Mouse (Mus musculus): ENCODE measurements around the gene Ensa.
"Not testable (repeated sequence)": the region's sequence is repeated elsewhere in the genome, so short reads cannot be mapped to it uniquely, and the experiment has no call there.

The Ensa gene

DNA sequence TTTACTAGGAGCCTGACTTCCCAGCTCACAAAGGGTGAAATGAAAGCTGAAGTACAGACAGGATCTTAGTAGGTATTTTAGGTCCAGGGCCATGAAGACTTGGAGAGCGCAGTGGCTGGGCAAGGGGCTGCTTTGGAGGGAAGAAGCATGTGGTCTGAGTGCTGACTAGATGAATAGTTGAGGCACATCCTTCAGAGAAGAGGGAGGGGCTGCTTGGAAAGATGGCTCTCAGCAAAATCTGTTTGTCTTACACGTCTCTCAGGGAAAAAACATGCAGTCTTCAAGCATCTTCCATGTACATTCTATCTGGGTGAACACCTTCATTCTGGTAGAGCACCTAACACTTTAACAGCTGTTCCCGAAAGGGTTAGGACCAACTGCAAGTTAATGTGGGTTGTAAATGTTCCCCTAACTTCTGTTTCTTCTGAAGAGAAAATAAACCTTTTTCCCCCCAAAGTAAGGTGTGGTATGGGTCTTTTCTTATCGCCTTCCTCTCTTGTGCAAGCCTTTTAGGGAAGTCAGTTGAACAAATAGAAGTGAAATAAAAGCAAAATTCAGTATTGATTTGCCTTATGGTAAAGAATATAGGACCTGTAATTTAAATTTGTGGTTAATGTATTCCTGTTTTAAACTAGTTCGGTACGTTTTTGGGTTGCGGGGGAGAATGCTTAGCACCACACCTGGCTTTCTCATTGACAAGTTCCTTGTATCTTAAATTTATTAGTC lies 38.1 kb downstream of the Ensa start:
- no peak for DNase-seq (ENCODE audit: low read depth, low spot score)

- DNase-seq (ENCODE audit: low read depth, low spot score) = no peak
Observed at GRCm38 (mm10) chr3:95663486-95663885, 38.7 kb downstream of the Ensa start.

GRCm38 (mm10) chr3:95663969-95664608 lies 39.3 kb downstream of the Ensa start:
- DNase-seq (ENCODE audit: low read depth, low spot score) = peak; percentile 62

GRCm38 (mm10) chr3:95664940-95665352 lies 40.2 kb downstream of the Ensa start:
- DNase-seq (ENCODE audit: low read depth, low spot score) = peak; percentile 40

GRCm38 (mm10) chr3:95666124-95666844 lies 41.5 kb downstream of the Ensa start:
- peak; percentile 87 for DNase-seq (ENCODE audit: low read depth, low spot score)

- no peak for DNase-seq (ENCODE audit: low read depth, low spot score)
Observed at GRCm38 (mm10) chr3:95667521-95667920, 42.7 kb downstream of the Ensa start.

GRCm38 (mm10) chr3:95668026-95668425 lies 43.2 kb downstream of the Ensa start:
- peak; percentile 37 for DNase-seq (ENCODE audit: low read depth, low spot score)

DNA sequence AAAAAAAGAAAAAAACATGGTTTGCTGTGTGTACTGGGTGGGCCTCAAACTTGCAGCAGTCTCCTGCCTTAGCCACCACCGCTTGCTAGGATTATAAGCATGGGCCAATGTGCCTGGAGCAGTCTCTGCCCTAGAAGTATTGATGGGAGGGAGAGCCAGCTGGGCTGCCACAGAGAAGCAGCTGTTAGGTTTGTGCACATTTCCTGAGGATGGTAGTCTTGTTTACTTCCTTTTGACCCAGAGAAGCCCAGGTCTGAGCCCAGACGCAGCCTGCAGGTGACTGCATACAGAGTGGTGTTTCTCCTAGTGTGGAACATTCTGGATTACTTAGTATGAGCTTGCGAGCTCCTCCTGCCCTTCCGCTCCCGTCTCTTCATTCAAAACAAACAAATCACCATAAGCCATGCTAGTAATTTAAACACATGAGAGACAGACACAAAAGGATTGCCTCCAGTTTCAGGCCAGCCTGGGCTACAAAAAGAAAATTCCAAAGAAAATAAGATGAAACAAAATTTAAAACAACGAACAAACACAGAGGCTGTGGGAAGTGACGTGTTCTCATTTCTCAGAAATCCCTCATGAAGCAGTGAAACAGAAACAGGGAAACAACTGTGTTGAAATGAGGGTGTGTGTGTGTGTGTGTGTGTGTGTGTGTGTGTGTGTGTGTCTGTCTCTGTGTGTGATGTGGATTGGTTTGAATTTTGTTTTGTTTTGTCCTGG lies 44.0 kb downstream of the Ensa start:
- peak; percentile 85 for DNase-seq (ENCODE audit: low read depth, low spot score)

DNA sequence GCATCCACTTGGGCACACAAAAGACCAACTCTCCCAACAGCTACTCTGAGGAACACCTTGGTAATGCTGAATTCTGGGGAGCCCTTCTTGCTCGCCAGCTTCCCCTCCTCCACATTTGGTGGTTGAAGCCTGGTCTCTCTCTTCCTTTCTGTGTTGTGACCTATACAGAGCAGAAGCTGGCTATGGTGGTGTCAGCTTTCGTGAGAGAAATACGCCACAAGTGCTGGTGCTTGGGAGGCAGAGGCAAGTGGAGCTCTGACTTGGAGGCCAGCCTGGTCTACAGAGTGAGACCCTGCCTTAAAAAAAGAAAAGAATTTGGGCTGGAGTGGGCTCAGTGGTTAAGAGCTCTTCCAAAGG lies 44.5 kb downstream of the Ensa start:
- DNase-seq (ENCODE audit: low read depth, low spot score) = no peak

DNA sequence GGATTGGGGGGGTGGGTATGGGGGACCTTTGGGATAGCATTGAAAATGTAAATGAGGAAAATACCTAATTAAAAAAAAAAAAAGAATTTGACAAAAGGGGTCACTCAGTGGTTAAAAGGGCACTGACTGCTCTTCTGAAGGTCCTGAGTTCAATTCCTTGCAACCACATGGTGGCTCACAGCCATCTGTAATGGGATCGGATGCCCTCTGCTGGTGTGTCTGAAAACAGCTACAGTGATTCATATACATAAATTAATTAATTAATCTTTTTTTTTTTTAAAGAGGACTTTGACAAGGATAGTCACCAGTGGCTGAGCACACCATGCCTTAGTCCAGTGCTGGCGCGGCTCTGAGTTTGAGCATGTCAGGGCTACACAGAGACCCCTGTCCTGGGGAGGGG lies 45.6 kb downstream of the Ensa start:
- DNase-seq (ENCODE audit: low read depth, low spot score) = not testable (repeated sequence)

DNA sequence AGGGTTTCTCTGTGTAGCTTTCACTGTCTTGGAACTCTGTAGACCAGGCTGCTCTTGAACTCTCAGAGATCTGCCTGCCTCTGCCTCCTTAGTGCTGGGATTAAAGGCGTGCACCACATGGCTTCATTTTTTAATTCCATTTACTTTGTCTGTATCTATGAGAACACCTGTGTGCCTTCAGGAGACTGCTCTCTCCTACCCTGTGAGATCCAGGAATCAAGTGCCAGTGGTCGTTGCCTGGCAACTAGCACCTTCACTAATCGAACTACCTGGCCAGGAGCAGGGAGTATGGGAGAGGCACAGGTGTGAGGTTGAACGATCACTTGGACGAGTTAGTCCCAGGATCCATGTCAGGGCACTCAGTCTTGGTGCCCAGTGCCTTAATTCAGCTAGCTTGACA lies 46.4 kb downstream of the Ensa start:
- DNase-seq (ENCODE audit: low read depth, low spot score) = no peak

- peak; percentile 90 for DNase-seq (ENCODE audit: low read depth, low spot score)
Observed at GRCm38 (mm10) chr3:95672461-95672860, 47.7 kb downstream of the Ensa start.

- DNase-seq (ENCODE audit: low read depth, low spot score) = peak; percentile 87
Observed at GRCm38 (mm10) chr3:95672861-95673706, 48.3 kb downstream of the Ensa start.

DNA sequence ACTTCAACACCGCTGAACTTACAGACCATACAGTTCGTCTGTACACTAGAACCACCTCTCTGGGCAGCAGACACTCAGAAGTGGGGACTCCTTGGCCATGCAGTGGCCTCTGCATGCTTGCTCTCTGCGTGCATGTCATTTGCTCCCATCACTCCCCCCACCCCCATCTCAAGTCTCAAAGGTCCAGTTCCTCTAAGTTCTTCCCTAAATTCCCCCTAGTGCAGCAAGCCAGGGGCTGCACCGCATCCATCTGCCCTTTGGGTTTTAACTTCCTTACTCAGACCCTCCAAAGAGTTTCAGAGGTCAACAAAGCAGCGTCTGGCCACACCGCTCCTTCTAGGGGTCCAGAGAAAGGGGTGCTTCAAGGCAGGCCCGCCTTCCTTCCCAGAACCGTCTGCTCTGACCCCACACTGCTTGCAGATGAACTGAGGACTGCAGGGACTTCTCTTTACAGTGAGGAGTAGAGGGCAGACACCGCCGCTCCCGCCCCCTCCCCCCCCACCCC lies 49.0 kb downstream of the Ensa start:
- DNase-seq (ENCODE audit: low read depth, low spot score) = peak; percentile 60

- peak; percentile 96 for DNase-seq (ENCODE audit: low read depth, low spot score)
Observed at GRCm38 (mm10) chr3:95674236-95674635, 49.4 kb downstream of the Ensa start.

GRCm38 (mm10) chr3:95674812-95675211 lies 50.0 kb downstream of the Ensa start:
- peak; percentile 66 for DNase-seq (ENCODE audit: low read depth, low spot score)

- DNase-seq (ENCODE audit: low read depth, low spot score) = peak; percentile 75
Observed at GRCm38 (mm10) chr3:95675301-95676092, 50.7 kb downstream of the Ensa start.

DNA sequence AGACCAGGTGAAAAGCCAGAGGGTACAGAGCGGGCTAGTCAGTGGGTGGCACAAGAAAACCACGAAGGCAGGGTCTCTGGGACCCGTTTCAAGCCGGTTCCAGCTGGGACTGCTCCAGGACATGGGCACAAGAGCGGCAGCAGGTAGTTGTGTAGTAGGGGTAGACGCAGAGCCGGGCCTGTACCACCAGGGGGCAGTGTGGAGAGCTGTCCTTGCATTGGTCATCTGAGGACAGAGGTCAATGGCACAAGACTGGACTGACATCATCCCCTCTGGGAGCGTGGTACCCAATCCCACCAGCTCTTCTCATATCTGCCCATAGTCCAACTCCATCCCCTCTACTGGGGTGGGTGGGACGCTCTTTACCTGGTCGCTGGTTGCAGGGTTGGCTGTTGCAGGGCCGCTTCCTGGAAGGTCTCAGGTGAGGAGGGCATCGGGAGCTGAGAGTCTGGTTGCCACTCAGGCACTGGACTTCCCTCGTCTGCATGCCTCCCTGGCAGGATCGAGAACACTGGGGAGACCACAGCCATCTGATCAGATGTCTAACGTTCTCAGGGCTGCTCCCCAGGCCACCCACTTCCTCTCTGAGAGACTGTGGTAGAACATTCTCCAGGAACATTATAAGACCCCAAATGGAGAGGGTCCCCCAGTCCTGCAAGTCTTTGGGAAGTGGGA lies 52.1 kb downstream of the Ensa start:
- peak; percentile 56 for DNase-seq (ENCODE audit: low read depth, low spot score)

DNA sequence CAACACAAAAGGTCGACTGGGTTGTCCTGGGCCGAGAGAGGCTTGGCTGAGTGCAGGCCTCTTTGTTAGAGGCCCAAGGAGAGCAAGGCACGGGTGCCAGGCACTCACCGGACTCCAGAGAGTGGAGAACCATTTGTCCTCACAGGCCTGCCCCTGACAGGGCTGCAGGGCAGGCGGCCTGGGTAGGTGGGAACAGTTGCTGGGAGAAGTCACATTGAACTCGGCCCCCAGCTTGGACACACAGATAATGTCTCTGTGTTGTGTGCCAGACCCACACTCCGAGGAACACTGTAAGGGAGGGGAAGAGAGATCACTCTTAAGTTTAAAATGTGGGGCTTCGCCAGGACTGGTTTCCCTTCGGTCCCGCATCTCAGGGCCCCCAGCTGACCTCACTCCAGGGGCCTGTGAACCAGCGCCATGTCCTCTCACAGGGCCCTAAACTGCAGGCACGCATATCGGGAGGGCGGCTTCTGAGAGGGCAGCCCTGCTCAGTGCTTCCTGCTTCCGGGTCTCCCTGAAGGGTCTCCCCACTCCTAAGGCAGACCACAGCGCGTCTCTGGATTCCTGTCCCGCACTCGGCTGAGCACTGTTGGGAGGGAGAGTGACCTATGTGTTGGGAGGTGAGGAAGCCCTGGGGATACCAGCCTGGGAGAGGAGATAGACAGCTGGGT lies 52.8 kb downstream of the Ensa start:
- no peak for DNase-seq (ENCODE audit: low read depth, low spot score)
